Mouse (Mus musculus): ENCODE results near the gene Atp5b. TPM values are rescaled to one million over a fixed set of nuclear protein-coding genes. Genes with fewer than 3 reads are reported as not detected.

Atp5b gene
- polyA plus RNA-seq, 1 experiment from 2014 or later, result 3,599 TPM

DNA sequence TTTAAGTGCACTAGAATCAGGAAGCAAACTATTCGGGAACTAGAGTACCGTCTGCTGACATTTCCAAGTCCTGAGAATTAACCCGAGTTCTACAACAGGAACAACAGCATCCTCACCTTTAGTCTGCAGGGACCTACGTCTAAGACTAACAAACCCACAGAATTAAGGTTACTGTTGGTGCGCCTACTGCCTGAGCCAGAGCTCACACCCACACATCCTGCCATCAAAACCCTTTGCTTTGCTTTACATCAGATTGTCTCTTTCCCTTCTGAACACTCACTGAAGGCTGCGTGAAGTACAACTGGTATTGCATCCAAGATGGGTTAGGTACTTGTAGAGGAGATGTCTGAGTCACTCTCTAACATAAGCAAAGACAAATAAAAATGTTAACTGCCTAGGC, 52.3 kb downstream of the Atp5b start:
- Histone ChIP-seq H3K4me1 (ENCODE audit: control insufficient read depth, insufficient read depth, low read length) (no peaks in the 10 kb centered on the region), H3K4me3 (ENCODE audit: low read length) (no peak overlapping the region), H3K36me3 (ENCODE audit: control insufficient read depth, insufficient read depth, low read length) (peaks cover 14% of the 10 kb centered on the region; the same call in 1 of the 2 replicates), H3K9ac (ENCODE audit: low read depth, low read length) (no peak overlapping the region), H3K27me3 (replicated peaks; ENCODE audit: control insufficient read depth, insufficient read depth, low read length) (no peaks in the 10 kb centered on the region), H3K27ac (ENCODE audit: low read length) (no peak overlapping the region), H3K9me3 (ENCODE audit: control insufficient read depth, low read length) (no peaks in the 10 kb centered on the region), H3K4me2 (ENCODE audit: low read depth, low read length) (no peak overlapping the region)
- WGBS, result 90% methylated on average over 6 of the region's 6 CpGs
- no peak for ATAC-seq

MicroRNAs within 50 kb of the gene (microRNA counts, 519-probe panel; counts per million panel counts)
- 1,279 counts per million, percentile 6 among the panel's probes with 10 or more counts for microRNA mmu-miR-677

Small RNAs within 50 kb of the gene (microRNA-seq; reads per million reads assigned to microRNA genes)
- gene Mir677, result 11.4 reads per million, percentile 23 among the genes with 10 or more reads in this experiment

Other genes with a start within 250 kb of the Atp5b start
- not detected in 2 replicates for gene Rdh19, start 233.3 kb upstream of the Atp5b start, polyA plus RNA-seq (2015; fragmentation: Nextera tagmentation; extraction: Ambion mirVana)
- gene Rdh16f2, start 216.8 kb upstream of the Atp5b start, polyA plus RNA-seq (2015; fragmentation: Nextera tagmentation; extraction: Ambion mirVana), result 0.27 and 0.49 TPM in 2 replicates
- 0.86 and 1.1 TPM in 2 replicates for gene Rdh7, start 194.5 kb upstream of the Atp5b start, polyA plus RNA-seq (2015; fragmentation: Nextera tagmentation; extraction: Ambion mirVana)
- gene Sdr9c7, start 184.8 kb upstream of the Atp5b start, polyA plus RNA-seq (2015; fragmentation: Nextera tagmentation; extraction: Ambion mirVana), result 0.17 and 0.33 TPM in 2 replicates
- 0.22 and 0.76 TPM in 2 replicates for gene Hsd17b6, start 75.7 kb upstream of the Atp5b start, polyA plus RNA-seq (2015; fragmentation: Nextera tagmentation; extraction: Ambion mirVana)
- 56.3 and 66.1 TPM in 2 replicates for gene Prim1, start 68.1 kb upstream of the Atp5b start, polyA plus RNA-seq (2015; fragmentation: Nextera tagmentation; extraction: Ambion mirVana)
- 686 and 732 TPM in 2 replicates for gene Naca, start 47.7 kb upstream of the Atp5b start, polyA plus RNA-seq (2015; fragmentation: Nextera tagmentation; extraction: Ambion mirVana)
- 371 and 401 TPM in 2 replicates for gene Ptges3, start 24.3 kb upstream of the Atp5b start, polyA plus RNA-seq (2015; fragmentation: Nextera tagmentation; extraction: Ambion mirVana)
- gene Baz2a, start 8.3 kb downstream of the Atp5b start, polyA plus RNA-seq (2015; fragmentation: Nextera tagmentation; extraction: Ambion mirVana), result 9.6 and 10.1 TPM in 2 replicates
- 24.9 and 25.2 TPM in 2 replicates for gene Rbms2, start 97.0 kb downstream of the Atp5b start, polyA plus RNA-seq (2015; fragmentation: Nextera tagmentation; extraction: Ambion mirVana)
- 2.2 and 2.8 TPM in 2 replicates for gene Gls2, start 111.2 kb downstream of the Atp5b start, polyA plus RNA-seq (2015; fragmentation: Nextera tagmentation; extraction: Ambion mirVana)
- gene Spryd4, start 128.5 kb downstream of the Atp5b start, polyA plus RNA-seq (2015; fragmentation: Nextera tagmentation; extraction: Ambion mirVana), result 36.1 and 40.1 TPM in 2 replicates
- 0.06 TPM in 1 of 2 replicates, not detected in the other for gene Mip, start 142.6 kb downstream of the Atp5b start, polyA plus RNA-seq (2015; fragmentation: Nextera tagmentation; extraction: Ambion mirVana)
- 29.0 and 33.3 TPM in 2 replicates for gene Timeless, start 148.8 kb downstream of the Atp5b start, polyA plus RNA-seq (2015; fragmentation: Nextera tagmentation; extraction: Ambion mirVana)
- gene Apon, start 170.8 kb downstream of the Atp5b start, polyA plus RNA-seq (2015; fragmentation: Nextera tagmentation; extraction: Ambion mirVana), result 0.18 and 0.20 TPM in 2 replicates
- gene Apof, start 185.4 kb downstream of the Atp5b start, polyA plus RNA-seq (2015; fragmentation: Nextera tagmentation; extraction: Ambion mirVana), result 1.5 and 3.5 TPM in 2 replicates
- 16.4 and 18.0 TPM in 2 replicates for gene Stat2, start 187.3 kb downstream of the Atp5b start, polyA plus RNA-seq (2015; fragmentation: Nextera tagmentation; extraction: Ambion mirVana)
- 0.44 and 0.53 TPM in 2 replicates for gene Il23a, start 215.5 kb downstream of the Atp5b start, polyA plus RNA-seq (2015; fragmentation: Nextera tagmentation; extraction: Ambion mirVana)
- gene Pan2, start 220.1 kb downstream of the Atp5b start, polyA plus RNA-seq (2015; fragmentation: Nextera tagmentation; extraction: Ambion mirVana), result 24.7 and 25.5 TPM in 2 replicates
- gene Cnpy2, start 239.2 kb downstream of the Atp5b start, polyA plus RNA-seq (2015; fragmentation: Nextera tagmentation; extraction: Ambion mirVana), result 295 and 297 TPM in 2 replicates

Data from intestine, embryonic 16.5 days (tissue).